Mouse (Mus musculus) stomach, embryonic 14.5 days (tissue): ENCODE measurements at regions not wholly inside any gene's neighbourhood (a gene's known extent, or its start where the extent isn't known, plus 50 kb on each side); places are given as distances from the start of the nearest gene placed in this dataset.

Experiments used
- ATAC-seq: fragments of 200-750 bp; cut with Nextera tagmentation; 2 replicates; pipeline ENCODE4 v1.8.0; 2017; ENCODE audit warnings: low read depth, moderate TSS enrichment; ENCODE audit not compliant: insufficient number of reproducible peaks, insufficient read depth, low FRiP score
- H3K27ac ChIP-seq: fragments of 300-500 bp; sonication (generic); 2 replicates; pipeline ENCODE4 v1.5.1; 2014; ENCODE audit warnings: mild to moderate bottlenecking, low read length, moderate library complexity, mixed read lengths
- H3K27me3 ChIP-seq: fragments of 300-500 bp; sonication (generic); 2 replicates; pipeline ENCODE4 v1.6.1; 2014; ENCODE audit warnings: low read length, control low read depth, mixed read lengths; ENCODE audit not compliant: control insufficient read depth, insufficient read depth
- H3K36me3 ChIP-seq: fragments of 300-500 bp; sonication (generic); 2 replicates; pipeline ENCODE4 v1.6.1; 2014; ENCODE audit warnings: mild to moderate bottlenecking, control low read depth, low read length, moderate library complexity, mixed read lengths; ENCODE audit not compliant: control insufficient read depth, insufficient read depth
- H3K4me1 ChIP-seq: fragments of 300-500 bp; sonication (generic); 2 replicates; pipeline ENCODE4 v1.6.1; 2014; ENCODE audit warnings: low read length, control low read depth, mixed read lengths; ENCODE audit not compliant: control insufficient read depth, insufficient read depth
- H3K4me2 ChIP-seq: fragments of 300-500 bp; sonication (generic); replicated peaks from 2 replicates; pipeline ENCODE4 v1.6.1; 2014; ENCODE audit warnings: low read depth, low read length, control low read depth
- H3K4me3 ChIP-seq: fragments of 300-500 bp; sonication (generic); 2 replicates; pipeline ENCODE4 v1.5.1; 2014; ENCODE audit warnings: low read depth, low read length, control low read depth
- H3K9ac ChIP-seq: fragments of 300-500 bp; sonication (generic); replicated peaks from 2 replicates; pipeline ENCODE4 v1.6.1; 2014; ENCODE audit warnings: low read depth, mild to moderate bottlenecking, control low read depth, low read length, moderate library complexity, mixed read lengths
- H3K9me3 ChIP-seq: fragments of 300-500 bp; sonication (generic); 2 replicates; pipeline ENCODE4 v1.6.1; 2016; ENCODE audit warnings: low read depth, low read length, control low read depth; ENCODE audit not compliant: control insufficient read depth
- WGBS: fragments of 180-500 bp; shearing (Covaris S2); extraction: QIAGEN DNeasy Blood & Tissue Kit; methylation state at CpG from one replicate; pipeline ENCODE4 v1.1.7; 2014; 5-methylcytosine and 5-hydroxymethylcytosine counted together

GRCm38 (mm10) chrX:42332906-42333305 lies 156.6 kb upstream of the Tex13c2 start:
- no peak for ATAC-seq
- 66% methylated on average over 7 of the region's 7 CpGs for WGBS
- Histone ChIP-seq H3K27me3 (no peaks in the 10 kb centered on the region), H3K4me2 (no peak overlapping the region), H3K9me3 (no peaks in the 10 kb centered on the region), H3K27ac (no peak overlapping the region), H3K4me1 (no peaks in the 10 kb centered on the region), H3K9ac (no peak overlapping the region), H3K4me3 (no peak overlapping the region), H3K36me3 (no peaks in the 10 kb centered on the region)

GRCm38 (mm10) chrX:42333631-42334030 lies 155.9 kb upstream of the Tex13c2 start:
- Histone ChIP-seq H3K4me2 (no peak overlapping the region), H3K36me3 (no peaks in the 10 kb centered on the region), H3K4me1 (no peaks in the 10 kb centered on the region), H3K27me3 (no peaks in the 10 kb centered on the region), H3K9ac (no peak overlapping the region), H3K9me3 (no peaks in the 10 kb centered on the region), H3K4me3 (no peak overlapping the region), H3K27ac (no peak overlapping the region)
- 64% methylated on average over 4 of the region's 4 CpGs for WGBS
- ATAC-seq, result no peak

- Histone ChIP-seq H3K9me3 (no peaks in the 10 kb centered on the region), H3K9ac (no peak overlapping the region), H3K27ac (no peak overlapping the region), H3K27me3 (no peaks in the 10 kb centered on the region), H3K4me1 (no peaks in the 10 kb centered on the region), H3K4me2 (no peak overlapping the region), H3K4me3 (no peak overlapping the region), H3K36me3 (no peaks in the 10 kb centered on the region)
- ATAC-seq, result no peak
- 76% methylated on average over 2 of the region's 2 CpGs for WGBS
Observed at GRCm38 (mm10) chrX:42334794-42335193, 154.7 kb upstream of the Tex13c2 start.

GRCm38 (mm10) chrX:42336772-42337171 lies 152.7 kb upstream of the Tex13c2 start:
- ATAC-seq, result no peak
- Histone ChIP-seq H3K27me3 (no peaks in the 10 kb centered on the region), H3K9me3 (no peaks in the 10 kb centered on the region), H3K4me3 (no peak overlapping the region), H3K9ac (no peak overlapping the region), H3K4me2 (no peak overlapping the region), H3K27ac (no peak overlapping the region), H3K36me3 (no peaks in the 10 kb centered on the region), H3K4me1 (no peaks in the 10 kb centered on the region)
- 82% methylated on average over 3 of the region's 3 CpGs for WGBS

- H3K9ac ChIP-seq, result no peak overlapping the region
- no peaks in the 10 kb centered on the region for H3K9me3 ChIP-seq
- ATAC-seq, result no peak
- H3K27ac ChIP-seq, result no peak overlapping the region
- no peak overlapping the region for H3K4me3 ChIP-seq
- H3K4me1 ChIP-seq, result no peaks in the 10 kb centered on the region
- H3K4me2 ChIP-seq, result no peak overlapping the region
- WGBS, result 47% methylated on average over 7 of the region's 7 CpGs
- no peaks in the 10 kb centered on the region for H3K36me3 ChIP-seq
- no peaks in the 10 kb centered on the region for H3K27me3 ChIP-seq
Observed at GRCm38 (mm10) chrX:42342362-42342761, 147.1 kb upstream of the Tex13c2 start.

- Histone ChIP-seq H3K36me3 (no peaks in the 10 kb centered on the region), H3K27ac (no peak overlapping the region), H3K27me3 (no peaks in the 10 kb centered on the region), H3K4me3 (no peak overlapping the region), H3K9ac (no peak overlapping the region), H3K9me3 (no peaks in the 10 kb centered on the region), H3K4me2 (no peak overlapping the region), H3K4me1 (no peaks in the 10 kb centered on the region)
- WGBS, result 24% methylated on average over 16 of the region's 16 CpGs
- no peak for ATAC-seq
Observed at GRCm38 (mm10) chrX:42342951-42343879, 146.3 kb upstream of the Tex13c2 start.

GRCm38 (mm10) chrX:42352610-42353254 lies 136.8 kb upstream of the Tex13c2 start:
- 71% methylated on average over 5 of the region's 5 CpGs for WGBS
- Histone ChIP-seq H3K27me3 (no peaks in the 10 kb centered on the region), H3K36me3 (no peaks in the 10 kb centered on the region), H3K4me1 (no peaks in the 10 kb centered on the region), H3K27ac (no peak overlapping the region), H3K4me2 (no peak overlapping the region), H3K9me3 (no peaks in the 10 kb centered on the region), H3K9ac (no peak overlapping the region), H3K4me3 (no peak overlapping the region)
- no peak for ATAC-seq

- 42% methylated on average over 12 of the region's 12 CpGs for WGBS
- Histone ChIP-seq H3K4me1 (no peaks in the 10 kb centered on the region), H3K9me3 (no peaks in the 10 kb centered on the region), H3K27ac (no peak overlapping the region), H3K9ac (no peak overlapping the region), H3K4me2 (peak overlapping the region; percentile 39; the same call in 1 of the 2 replicates), H3K36me3 (no peaks in the 10 kb centered on the region), H3K4me3 (peak overlapping the region; percentile 8; the same call in 1 of the 2 replicates), H3K27me3 (no peaks in the 10 kb centered on the region)
- no peak for ATAC-seq
Observed at GRCm38 (mm10) chrX:42359381-42360172, 129.9 kb upstream of the Tex13c2 start.
